Mouse (Mus musculus): Measurements from ENCODE around the gene Fndc3b.

- no peak for TF ChIP-seq CTCF (IDR thresholded peaks at IDR 0.05; ENCODE audit: low read depth)
- no peak for TF ChIP-seq EP300 (IDR thresholded peaks at IDR 0.05; ENCODE audit: low read depth)
Measured at GRCm38 (mm10) chr3:27491367-27491766, 219.7 kb downstream of the Fndc3b start.

Data from liver, postnatal 0 days (tissue).